Mouse (Mus musculus) megakaryocyte, adult 5-6 weeks (primary cell): Measurements from ENCODE around the gene Helq. TPM values are rescaled to one million over a fixed set of nuclear protein-coding genes. Genes with fewer than 3 reads are reported as not detected.
A peak's percentile ranks its signal among the peaks of the same experiment; 100 is the strongest.

Source experiments
- ATAC-seq: 2 replicates; pipeline ENCODE4 v1.8.0; 2016; ENCODE audit warnings: mild to moderate bottlenecking, inconsistent platforms; ENCODE audit not compliant: poor library complexity, severe bottlenecking
- total RNA-seq, 2 experiments: library from RNA; stranded (forward) in 1 of 2; stranded (reverse) in 1 of 2; fragments of 153-499, 151-499 nt in 1 of 2; fragments of 221-1000, 200-1000 nt in 1 of 2; gene quantifications; 2 replicates each; pipeline versions ENCODE4 v1.2.3 to v1.2.4; 2015 to 2017

Helq gene
- total RNA-seq (2015), result 11.8 and 20.5 TPM in 2 replicates
- total RNA-seq (2017), result 7.5 and 11.7 TPM in 2 replicates

- ATAC-seq, result peak; percentile 98
Measured at GRCm38 (mm10) chr5:100798165-100798860, at the start of gene Helq, which contains the start of gene Mrps18c. Helq (minus strand) TSS chr5:100798598. Mrps18c (plus strand) TSS chr5:100798627.

GRCm38 (mm10) chr5:100847143-100847542, 48.7 kb upstream of the Helq start:
- ATAC-seq, result no peak

GRCm38 (mm10) chr5:100846599-100846920, 48.2 kb upstream of the Helq start:
- peak; percentile 55 for ATAC-seq

- peak; percentile 93 for ATAC-seq
Measured at GRCm38 (mm10) chr5:100845848-100846598, 47.6 kb upstream of the Helq start.

GRCm38 (mm10) chr5:100845485-100845847, 47.1 kb upstream of the Helq start, which contains the start of gene Gpat3:
Gpat3 (plus strand) TSS chr5:100845713.
- ATAC-seq, result no peak

- no peak for ATAC-seq
Measured at GRCm38 (mm10) chr5:100844485-100844884, 46.1 kb upstream of the Helq start.

GRCm38 (mm10) chr5:100837907-100838306, 39.5 kb upstream of the Helq start:
- no peak for ATAC-seq

- no peak for ATAC-seq
Measured at GRCm38 (mm10) chr5:100835862-100836538, 37.6 kb upstream of the Helq start.

- ATAC-seq, result no peak
Measured at GRCm38 (mm10) chr5:100833841-100834240, 35.4 kb upstream of the Helq start.

GRCm38 (mm10) chr5:100832680-100833079, 34.3 kb upstream of the Helq start:
- no peak for ATAC-seq

GRCm38 (mm10) chr5:100828701-100829100, 30.3 kb upstream of the Helq start:
- ATAC-seq, result no peak

GRCm38 (mm10) chr5:100826531-100826930, 28.1 kb upstream of the Helq start:
- ATAC-seq, result 0 out of 2 replicates have a peak, but pooled peaks have one; percentile 30

GRCm38 (mm10) chr5:100825975-100826374, 27.6 kb upstream of the Helq start:
- peak; percentile 61; the same call in 1 of the 2 replicates for ATAC-seq

GRCm38 (mm10) chr5:100822826-100823225, 24.4 kb upstream of the Helq start:
- ATAC-seq, result no peak

GRCm38 (mm10) chr5:100821375-100821774, 23.0 kb upstream of the Helq start:
- peak; percentile 55 for ATAC-seq

- ATAC-seq, result peak; percentile 98
Measured at GRCm38 (mm10) chr5:100820483-100821184, 22.2 kb upstream of the Helq start, which contains the start of gene Abraxas1. Abraxas1 (minus strand) TSS chr5:100820965.

- ATAC-seq, result peak; percentile 19; the same call in 1 of the 2 replicates
Measured at GRCm38 (mm10) chr5:100819568-100820480, 21.4 kb upstream of the Helq start.

GRCm38 (mm10) chr5:100818341-100818740, 19.9 kb upstream of the Helq start:
- no peak for ATAC-seq

GRCm38 (mm10) chr5:100794084-100794483, 4.3 kb downstream of the Helq start:
- no peak for ATAC-seq

- ATAC-seq, result no peak
Measured at GRCm38 (mm10) chr5:100792261-100792660, 6.1 kb downstream of the Helq start.
